Mouse (Mus musculus) ES-Bruce4 (cell line): ENCODE results near the gene Ceacam20. TPM values are rescaled to one million over a fixed set of nuclear protein-coding genes. Genes with fewer than 3 reads are reported as not detected.
A peak's percentile ranks its signal among the peaks of the same experiment; 100 is the strongest.

Experiments used
- H3K27ac ChIP-seq: 2 replicates; pipeline ENCODE4 v1.5.1; 2012; ENCODE audit warnings: low read length, inconsistent platforms; ENCODE audit not compliant: insufficient read depth
- H3K27me3 ChIP-seq: 2 replicates; pipeline ENCODE4 v1.6.1; 2012; ENCODE audit warnings: mild to moderate bottlenecking, low read length, inconsistent platforms; ENCODE audit not compliant: control insufficient read depth, poor library complexity, insufficient read depth, severe bottlenecking
- H3K36me3 ChIP-seq: 2 replicates; pipeline ENCODE4 v1.6.1; 2012; ENCODE audit warnings: inconsistent platforms, mild to moderate bottlenecking, low read length, moderate library complexity; ENCODE audit not compliant: control insufficient read depth, poor library complexity, insufficient read depth, severe bottlenecking
- H3K4me1 ChIP-seq: one replicate; pipeline ENCODE4 v1.8.1; 2011; ENCODE audit warnings: low read length; ENCODE audit not compliant: control insufficient read depth, insufficient read depth
- H3K4me3 ChIP-seq: 2 replicates; pipeline ENCODE4 v1.5.1; 2011; ENCODE audit warnings: low read depth, mild to moderate bottlenecking, low read length
- H3K9ac ChIP-seq: 2 replicates; pipeline ENCODE4 v1.6.1; 2012; ENCODE audit warnings: low read depth, mild to moderate bottlenecking, inconsistent platforms; ENCODE audit not compliant: poor library complexity, severe bottlenecking
- H3K9me3 ChIP-seq: replicated peaks from 2 replicates; pipeline ENCODE4 v1.6.1; 2012; ENCODE audit warnings: mild to moderate bottlenecking, low read length, inconsistent platforms; ENCODE audit not compliant: control insufficient read depth, poor library complexity, insufficient read depth, severe bottlenecking
- CTCF ChIP-seq: IDR thresholded peaks from one replicate; pipeline ENCODE4 v1.8.1; 2011; ENCODE audit warnings: low read depth, low read length
- EP300 ChIP-seq: IDR thresholded peaks from 2 replicates; pipeline ENCODE4 v1.6.1; 2011; ENCODE audit warnings: low read depth, low read length; ENCODE audit not compliant: insufficient read depth
- POLR2A ChIP-seq: IDR thresholded peaks from one replicate; pipeline ENCODE4 v1.8.1; 2011; ENCODE audit warnings: low read length; ENCODE audit not compliant: insufficient read depth
- polyA plus RNA-seq: library from polyadenylated mRNA; stranded (reverse); fragments of >200 nt; gene quantifications from 2 replicates; pipeline ENCODE4 v1.2.4, GENCODE M21; 2011; ENCODE audit warnings: low read depth; ENCODE audit not compliant: missing spikeins, insufficient read depth, insufficient read length

Ceacam20 gene
- polyA plus RNA-seq, 1 experiment: 0.21 TPM

DNA sequence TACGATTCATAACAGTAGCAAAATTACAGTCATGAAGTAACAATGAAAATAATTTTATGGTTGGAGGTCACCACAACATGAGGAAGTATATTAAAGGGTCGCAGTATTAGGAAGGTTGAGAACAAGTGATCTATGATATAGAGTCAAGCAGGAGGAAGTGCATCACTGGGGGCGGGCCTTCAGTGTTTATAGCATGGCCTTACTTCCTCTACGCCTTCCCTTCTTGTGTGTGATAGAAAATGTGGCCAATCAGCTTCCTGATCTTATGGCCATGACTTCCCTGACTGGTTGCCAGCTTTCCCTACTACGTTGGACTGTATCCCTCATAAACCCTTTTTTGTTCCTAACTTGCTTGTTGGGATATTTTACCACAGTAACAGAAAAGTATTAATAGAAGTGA is 20.0 kb upstream of the Ceacam20 start:
- Histone ChIP-seq H3K9ac (no peak overlapping the region), H3K27ac (no peak overlapping the region), H3K27me3 (no peaks in the 10 kb centered on the region), H3K4me1 (peaks cover 3% of the 10 kb centered on the region), H3K4me3 (no peak overlapping the region), H3K9me3 (no peaks in the 10 kb centered on the region), H3K36me3 (no peaks in the 10 kb centered on the region)
- TF ChIP-seq POLR2A (no peak), CTCF (no peak)

DNA sequence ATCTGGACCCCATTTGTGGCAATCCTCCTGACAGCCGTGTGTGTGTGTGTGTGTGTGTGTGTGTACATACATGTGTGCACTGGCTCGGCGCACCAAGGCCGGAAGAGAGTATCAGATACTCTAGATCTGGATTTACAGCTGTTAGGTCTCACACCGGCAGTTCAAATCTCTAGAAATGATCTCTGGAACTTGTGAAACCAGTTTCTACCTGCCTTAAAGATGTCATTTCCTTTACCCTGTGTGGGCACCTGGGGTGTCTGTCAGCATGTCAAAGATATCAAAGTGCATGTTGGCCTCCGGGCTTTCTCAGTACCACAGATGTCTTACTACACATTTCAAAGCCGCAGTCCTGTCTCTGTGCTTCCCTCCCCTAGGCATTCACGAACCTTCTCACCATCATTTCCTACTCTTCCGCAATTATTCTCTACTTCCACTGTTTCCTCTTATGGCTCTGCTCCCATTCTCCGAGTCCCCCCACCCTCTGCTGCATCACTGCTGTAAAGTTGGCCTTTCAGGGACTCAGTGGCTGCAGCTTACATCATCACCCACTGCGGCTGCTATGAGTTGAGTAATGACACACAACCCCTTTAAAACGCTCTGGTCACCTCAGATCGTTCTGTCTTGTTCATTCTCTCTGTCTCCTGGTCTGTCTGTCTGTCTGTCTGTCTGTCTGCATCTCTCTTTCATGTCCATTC is 19.2 kb upstream of the Ceacam20 start:
- Histone ChIP-seq H3K27ac (no peak overlapping the region), H3K27me3 (no peaks in the 10 kb centered on the region), H3K4me3 (no peak overlapping the region), H3K9ac (no peak overlapping the region), H3K9me3 (no peaks in the 10 kb centered on the region), H3K4me1 (peaks cover 5% of the 10 kb centered on the region), H3K36me3 (no peaks in the 10 kb centered on the region)
- TF ChIP-seq EP300 (no peak), CTCF (no peak), POLR2A (no peak)

DNA sequence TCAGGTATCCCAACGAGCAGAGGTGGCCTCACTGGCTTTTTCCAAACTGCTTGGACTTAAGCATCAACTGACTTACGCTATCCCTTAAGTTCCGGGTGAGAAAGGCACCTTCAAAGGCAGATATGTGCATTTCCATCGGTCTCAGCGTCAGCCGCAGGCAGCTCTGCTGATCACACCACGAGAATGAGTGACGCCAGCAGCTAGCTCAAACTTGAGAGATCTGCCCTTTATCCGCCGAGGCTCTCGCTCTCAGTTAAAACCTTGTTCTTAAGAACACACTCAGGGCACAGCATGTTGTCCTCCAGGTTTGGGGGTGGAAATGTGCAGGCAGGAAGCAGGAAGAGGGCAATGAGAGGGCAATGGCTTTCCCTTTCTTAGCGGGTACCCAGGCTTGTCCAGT is 16.3 kb upstream of the Ceacam20 start:
- TF ChIP-seq CTCF (no peak), EP300 (no peak), POLR2A (no peak)
- Histone ChIP-seq H3K27ac (no peak overlapping the region), H3K9ac (no peak overlapping the region), H3K27me3 (no peaks in the 10 kb centered on the region), H3K36me3 (no peaks in the 10 kb centered on the region), H3K4me3 (no peak overlapping the region), H3K4me1 (peaks cover 5% of the 10 kb centered on the region), H3K9me3 (no peaks in the 10 kb centered on the region)

DNA sequence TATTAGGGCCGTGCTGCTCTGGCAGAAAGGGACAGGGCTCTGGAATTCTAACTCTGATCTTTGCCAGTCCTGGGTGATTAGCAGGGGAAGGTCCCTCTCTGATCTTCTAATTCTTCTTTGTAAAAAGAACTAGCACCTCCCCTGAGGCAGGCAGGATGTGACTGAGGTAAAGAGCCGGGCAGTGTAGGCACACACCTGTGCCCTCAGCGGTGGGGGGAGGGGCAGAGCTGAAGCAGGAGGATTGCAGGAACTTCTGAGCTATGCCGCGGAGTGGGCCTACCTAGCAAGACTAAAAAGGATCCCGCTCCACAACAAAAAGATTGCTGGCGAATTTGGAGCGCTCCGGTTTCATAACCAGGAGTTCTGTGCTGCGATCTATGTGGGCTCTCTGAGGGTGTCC is 15.2 kb upstream of the Ceacam20 start:
- peak overlapping the region; percentile 38 for H3K9ac ChIP-seq
- H3K4me1 ChIP-seq: peaks cover 5% of the 10 kb centered on the region
- no peaks in the 10 kb centered on the region for H3K27me3 ChIP-seq
- no peak for TF ChIP-seq POLR2A
- TF ChIP-seq EP300: peak; percentile 74
- peak overlapping the region; percentile 8; the same call in 1 of the 2 replicates for H3K27ac ChIP-seq
- no peaks in the 10 kb centered on the region for H3K9me3 ChIP-seq
- H3K36me3 ChIP-seq: no peaks in the 10 kb centered on the region
- peak overlapping the region; percentile 43 for H3K4me3 ChIP-seq

DNA sequence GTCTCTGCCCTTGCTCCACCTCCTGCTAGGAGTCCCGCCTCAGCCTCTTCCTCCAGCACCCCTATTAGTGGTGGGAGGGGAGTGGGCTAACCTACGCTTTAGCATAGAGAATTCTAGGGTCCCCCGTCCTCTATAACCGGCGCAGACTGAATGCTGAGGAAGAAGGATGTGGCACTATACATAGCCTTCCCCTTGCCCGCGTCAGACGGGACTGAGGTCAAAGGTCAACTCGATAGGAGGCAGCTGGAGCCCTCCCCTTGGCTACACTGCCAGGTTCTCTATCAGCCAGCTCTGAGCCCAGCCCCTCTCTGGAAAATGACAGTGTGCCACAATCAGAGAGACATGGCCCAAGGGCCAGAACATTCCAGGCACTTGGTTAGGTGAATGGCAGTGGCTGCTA is 14.6 kb upstream of the Ceacam20 start, which contains the start of gene Igsf23:
TSS of gene Igsf23 (minus strand) at position 168 of the 400 bp plus-strand sequence.
- Histone ChIP-seq H3K4me3 (peak within 1 kb of the TSS; percentile 43), H3K36me3 (no peaks in the 10 kb centered on the region), H3K4me1 (peaks cover 5% of the 10 kb centered on the region), H3K9ac (peak within 1 kb of the TSS; percentile 38), H3K27me3 (no peaks in the 10 kb centered on the region), H3K27ac (peak within 1 kb of the TSS; percentile 8; the same call in 1 of the 2 replicates), H3K9me3 (no peaks in the 10 kb centered on the region)
- TF ChIP-seq POLR2A (no peak), CTCF (no peak)

DNA sequence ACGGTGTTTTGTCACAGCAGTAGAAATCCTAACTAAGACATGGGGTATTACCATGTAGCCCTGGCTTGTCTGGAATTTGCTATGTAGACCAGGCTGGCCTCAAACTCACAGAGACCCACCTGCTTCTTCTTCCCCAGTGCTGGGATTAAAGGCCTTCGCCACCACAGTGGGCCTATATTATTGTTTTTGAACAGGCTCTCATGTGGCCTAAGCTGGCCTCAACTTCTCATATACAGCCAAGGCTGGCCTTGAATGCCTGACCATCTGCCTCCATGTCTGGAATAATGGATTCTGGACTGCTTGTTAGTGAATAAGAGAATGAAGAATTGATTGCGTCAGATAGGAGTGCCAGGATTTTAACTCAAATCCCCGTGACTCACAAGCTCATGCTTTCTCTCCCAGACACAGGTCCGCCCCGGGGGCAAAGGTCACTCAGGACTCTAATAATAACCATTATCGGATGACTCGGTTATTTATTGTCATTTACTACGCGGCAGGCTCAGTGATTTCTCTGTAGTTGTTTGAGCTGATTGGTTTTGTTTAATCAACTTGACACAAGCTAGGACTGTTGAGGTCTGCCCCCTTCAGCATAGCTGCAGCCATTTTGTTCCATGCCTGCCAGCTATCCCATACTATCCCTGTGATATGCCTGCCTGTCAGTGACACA is 12.8 kb upstream of the Ceacam20 start:
- Histone ChIP-seq H3K27me3 (no peaks in the 10 kb centered on the region), H3K4me1 (peaks cover 5% of the 10 kb centered on the region)
- no peak for TF ChIP-seq POLR2A
- TF ChIP-seq CTCF: no peak
- TF ChIP-seq EP300: no peak

More for the DNA sequence above, 12.8 kb upstream of the Ceacam20 start:
- Histone ChIP-seq H3K4me3 (no peak overlapping the region), H3K36me3 (no peaks in the 10 kb centered on the region), H3K9ac (no peak overlapping the region), H3K27ac (peak overlapping the region; percentile 12; the same call in 1 of the 2 replicates), H3K9me3 (no peaks in the 10 kb centered on the region)
